Mouse (Mus musculus): ENCODE results near the gene Helq. TPM values are rescaled to one million over a fixed set of nuclear protein-coding genes. Genes with fewer than 3 reads are reported as not detected.
A peak's percentile ranks its signal among the peaks of the same experiment; 100 is the strongest.

Helq gene
- polyA plus RNA-seq (2014; fragmentation: Nextera tagmentation; extraction: Ambion mirVana): 16.0 and 20.5 TPM in 2 replicates

- peak within 1 kb of the TSS; percentile 62 for H3K27ac ChIP-seq (ENCODE audit: low read depth, low read length)
- WGBS: under 1% methylated on average over 64 of the region's 67 CpGs
- peak; percentile 96 for DNase-seq (ENCODE audit: low spot score)
These were observed at the start of gene Helq, which contains the start of gene Mrps18c for GRCm38 (mm10) chr5:100798165-100798860. Gene Helq, minus strand, starts transcription at chr5:100798598. Gene Mrps18c, plus strand, starts transcription at chr5:100798627.

GRCm38 (mm10) chr5:100847143-100847542 lies 48.7 kb upstream of the Helq start:
- Histone ChIP-seq H3K4me3 (ENCODE audit: low read depth, low read length) (no peak overlapping the region), H3K9me3 (replicated peaks; ENCODE audit: control insufficient read depth, low read length) (no peaks in the 10 kb centered on the region), H3K4me2 (ENCODE audit: low read length) (peak overlapping the region; percentile 99), H3K9ac (ENCODE audit: low read length) (no peak overlapping the region), H3K4me1 (ENCODE audit: control insufficient read depth, insufficient read depth, low read length) (0 out of 2 replicates have a peak, but pooled peaks cover 6% of the 10 kb centered on the region), H3K36me3 (ENCODE audit: control insufficient read depth, insufficient read depth, low read length) (no peaks in the 10 kb centered on the region), H3K27ac (ENCODE audit: low read depth, low read length) (no peak overlapping the region), H3K27me3 (replicated peaks; ENCODE audit: control insufficient read depth, insufficient read depth, low read length) (peaks cover 22% of the 10 kb centered on the region; the same call in 1 of the 2 replicates)
- DNase-seq (ENCODE audit: low spot score) (no peak), ATAC-seq (no peak)
- WGBS: 17% methylated on average over 2 of the region's 2 CpGs

More at GRCm38 (mm10) chr5:100798165-100798860, at the start of gene Helq, which contains the start of gene Mrps18c:
- peaks cover 30% of the 10 kb centered on the region for H3K36me3 ChIP-seq (ENCODE audit: control insufficient read depth, insufficient read depth, low read length)
- peak; percentile 97 for ATAC-seq
- H3K4me1 ChIP-seq (ENCODE audit: control insufficient read depth, insufficient read depth, low read length): peaks cover 9% of the 10 kb centered on the region; the same call in 1 of the 2 replicates
- H3K9me3 ChIP-seq (replicated peaks; ENCODE audit: control insufficient read depth, low read length): no peaks in the 10 kb centered on the region
- H3K27me3 ChIP-seq (replicated peaks; ENCODE audit: control insufficient read depth, insufficient read depth, low read length): no peaks in the 10 kb centered on the region
- peak within 1 kb of the TSS; percentile 89 for H3K4me2 ChIP-seq (ENCODE audit: low read length)
- H3K9ac ChIP-seq (ENCODE audit: low read length): peak within 1 kb of the TSS; percentile 87
- H3K4me3 ChIP-seq (ENCODE audit: low read depth, low read length): peak within 1 kb of the TSS; percentile 86

GRCm38 (mm10) chr5:100846599-100846920 lies 48.2 kb upstream of the Helq start:
- peaks cover 4% of the 10 kb centered on the region; the same call in 1 of the 2 replicates for H3K9me3 ChIP-seq (replicated peaks; ENCODE audit: control insufficient read depth, low read length)
- H3K36me3 ChIP-seq (ENCODE audit: control insufficient read depth, insufficient read depth, low read length): no peaks in the 10 kb centered on the region
- peak overlapping the region; percentile 99 for H3K4me2 ChIP-seq (ENCODE audit: low read length)
- WGBS: 1% methylated on average over 22 of the region's 22 CpGs
- H3K27me3 ChIP-seq (replicated peaks; ENCODE audit: control insufficient read depth, insufficient read depth, low read length): peaks cover 22% of the 10 kb centered on the region; the same call in 1 of the 2 replicates
- H3K4me3 ChIP-seq (ENCODE audit: low read depth, low read length): peak overlapping the region; percentile 53
- ATAC-seq: no peak
- DNase-seq (ENCODE audit: low spot score): no peak
- 0 out of 2 replicates have a peak, but pooled peaks cover 6% of the 10 kb centered on the region for H3K4me1 ChIP-seq (ENCODE audit: control insufficient read depth, insufficient read depth, low read length)
- H3K9ac ChIP-seq (ENCODE audit: low read length): peak overlapping the region; percentile 59
- H3K27ac ChIP-seq (ENCODE audit: low read depth, low read length): no peak overlapping the region

GRCm38 (mm10) chr5:100845848-100846598 lies 47.6 kb upstream of the Helq start:
- WGBS: under 1% methylated on average over 52 of the region's 52 CpGs

GRCm38 (mm10) chr5:100845485-100845847 lies 47.1 kb upstream of the Helq start, which contains the start of gene Gpat3:
Gene Gpat3, plus strand, starts transcription at chr5:100845713.
- H3K36me3 ChIP-seq (ENCODE audit: control insufficient read depth, insufficient read depth, low read length): no peaks in the 10 kb centered on the region
- peaks cover 4% of the 10 kb centered on the region; the same call in 1 of the 2 replicates for H3K9me3 ChIP-seq (replicated peaks; ENCODE audit: control insufficient read depth, low read length)
- H3K9ac ChIP-seq (ENCODE audit: low read length): peak within 1 kb of the TSS; percentile 59
- DNase-seq (ENCODE audit: low spot score) (peak; percentile 36), ATAC-seq (peak; percentile 10; the same call in 1 of the 2 replicates)
- H3K4me2 ChIP-seq (ENCODE audit: low read length): peak within 1 kb of the TSS; percentile 99
- peak within 1 kb of the TSS; percentile 53 for H3K4me3 ChIP-seq (ENCODE audit: low read depth, low read length)
- 0 out of 2 replicates have a peak, but pooled peaks cover 6% of the 10 kb centered on the region for H3K4me1 ChIP-seq (ENCODE audit: control insufficient read depth, insufficient read depth, low read length)
- peaks cover 22% of the 10 kb centered on the region; the same call in 1 of the 2 replicates for H3K27me3 ChIP-seq (replicated peaks; ENCODE audit: control insufficient read depth, insufficient read depth, low read length)
- under 1% methylated on average over 16 of the region's 16 CpGs for WGBS
- H3K27ac ChIP-seq (ENCODE audit: low read depth, low read length): no peak within 1 kb of the TSS

More at GRCm38 (mm10) chr5:100845848-100846598, 47.6 kb upstream of the Helq start:
- peaks cover 4% of the 10 kb centered on the region; the same call in 1 of the 2 replicates for H3K9me3 ChIP-seq (replicated peaks; ENCODE audit: control insufficient read depth, low read length)
- H3K4me3 ChIP-seq (ENCODE audit: low read depth, low read length): peak overlapping the region; percentile 53
- ATAC-seq (peak; percentile 72), DNase-seq (ENCODE audit: low spot score) (peak; percentile 33)
- H3K27me3 ChIP-seq (replicated peaks; ENCODE audit: control insufficient read depth, insufficient read depth, low read length): peaks cover 22% of the 10 kb centered on the region; the same call in 1 of the 2 replicates
- H3K4me1 ChIP-seq (ENCODE audit: control insufficient read depth, insufficient read depth, low read length): 0 out of 2 replicates have a peak, but pooled peaks cover 6% of the 10 kb centered on the region
- peak overlapping the region; percentile 99 for H3K4me2 ChIP-seq (ENCODE audit: low read length)
- H3K36me3 ChIP-seq (ENCODE audit: control insufficient read depth, insufficient read depth, low read length): no peaks in the 10 kb centered on the region
- peak overlapping the region; percentile 59 for H3K9ac ChIP-seq (ENCODE audit: low read length)
- H3K27ac ChIP-seq (ENCODE audit: low read depth, low read length): no peak overlapping the region

- no peak overlapping the region for H3K27ac ChIP-seq (ENCODE audit: low read depth, low read length)
- H3K4me1 ChIP-seq (ENCODE audit: control insufficient read depth, insufficient read depth, low read length): 0 out of 2 replicates have a peak, but pooled peaks cover 6% of the 10 kb centered on the region
- H3K4me2 ChIP-seq (ENCODE audit: low read length): no peak overlapping the region
- 59% methylated on average over 3 of the region's 3 CpGs for WGBS
- DNase-seq (ENCODE audit: low spot score): no peak
- ATAC-seq: no peak
- peaks cover 22% of the 10 kb centered on the region; the same call in 1 of the 2 replicates for H3K27me3 ChIP-seq (replicated peaks; ENCODE audit: control insufficient read depth, insufficient read depth, low read length)
- peaks cover 4% of the 10 kb centered on the region; the same call in 1 of the 2 replicates for H3K9me3 ChIP-seq (replicated peaks; ENCODE audit: control insufficient read depth, low read length)
- no peaks in the 10 kb centered on the region for H3K36me3 ChIP-seq (ENCODE audit: control insufficient read depth, insufficient read depth, low read length)
- no peak overlapping the region for H3K9ac ChIP-seq (ENCODE audit: low read length)
- no peak overlapping the region for H3K4me3 ChIP-seq (ENCODE audit: low read depth, low read length)
These were observed 46.1 kb upstream of the Helq start for GRCm38 (mm10) chr5:100844485-100844884.

- no peaks in the 10 kb centered on the region for H3K36me3 ChIP-seq (ENCODE audit: control insufficient read depth, insufficient read depth, low read length)
- WGBS: 87% methylated on average over 7 of the region's 7 CpGs
- peaks cover 4% of the 10 kb centered on the region; the same call in 1 of the 2 replicates for H3K9me3 ChIP-seq (replicated peaks; ENCODE audit: control insufficient read depth, low read length)
- H3K27ac ChIP-seq (ENCODE audit: low read depth, low read length): no peak overlapping the region
- no peaks in the 10 kb centered on the region for H3K4me1 ChIP-seq (ENCODE audit: control insufficient read depth, insufficient read depth, low read length)
- DNase-seq (ENCODE audit: low spot score): no peak
- H3K27me3 ChIP-seq (replicated peaks; ENCODE audit: control insufficient read depth, insufficient read depth, low read length): no peaks in the 10 kb centered on the region
- no peak overlapping the region for H3K9ac ChIP-seq (ENCODE audit: low read length)
- ATAC-seq: no peak
- no peak overlapping the region for H3K4me2 ChIP-seq (ENCODE audit: low read length)
- H3K4me3 ChIP-seq (ENCODE audit: low read depth, low read length): no peak overlapping the region
These were observed 39.5 kb upstream of the Helq start for GRCm38 (mm10) chr5:100837907-100838306.

GRCm38 (mm10) chr5:100835862-100836538 lies 37.6 kb upstream of the Helq start:
- H3K9ac ChIP-seq (ENCODE audit: low read length): no peak overlapping the region
- no peaks in the 10 kb centered on the region for H3K4me1 ChIP-seq (ENCODE audit: control insufficient read depth, insufficient read depth, low read length)
- H3K4me3 ChIP-seq (ENCODE audit: low read depth, low read length): no peak overlapping the region
- no peak overlapping the region for H3K4me2 ChIP-seq (ENCODE audit: low read length)
- no peaks in the 10 kb centered on the region for H3K27me3 ChIP-seq (replicated peaks; ENCODE audit: control insufficient read depth, insufficient read depth, low read length)
- H3K9me3 ChIP-seq (replicated peaks; ENCODE audit: control insufficient read depth, low read length): no peaks in the 10 kb centered on the region
- 71% methylated on average over 9 of the region's 9 CpGs for WGBS
- no peak for ATAC-seq
- H3K36me3 ChIP-seq (ENCODE audit: control insufficient read depth, insufficient read depth, low read length): no peaks in the 10 kb centered on the region
- H3K27ac ChIP-seq (ENCODE audit: low read depth, low read length): no peak overlapping the region
- DNase-seq (ENCODE audit: low spot score): no peak
